8 mouse cellular contexts compared by ENCODE assay signal in the genomic region with DNA sequence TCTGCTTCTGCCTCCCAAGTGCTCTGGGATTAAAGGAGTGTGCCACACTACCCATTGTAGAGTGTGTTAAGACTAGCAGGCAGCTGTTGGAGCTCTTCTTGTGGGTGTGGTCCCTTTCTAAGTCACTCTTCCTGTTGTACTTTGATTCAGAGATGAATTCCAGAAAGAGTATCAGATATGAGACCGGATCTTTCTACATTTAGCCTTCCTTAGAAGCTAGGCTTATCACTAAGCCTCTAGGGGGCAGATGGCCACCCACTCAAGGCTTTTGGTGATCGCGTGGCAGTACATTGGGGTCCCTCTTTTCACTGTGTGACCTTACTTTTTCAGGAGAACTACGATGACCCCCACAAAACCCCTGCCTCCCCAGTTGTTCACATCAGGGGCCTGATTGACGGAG. TPM values are rescaled to one million over a fixed set of nuclear protein-coding genes. Genes with fewer than 3 reads are reported as not detected.
DNase-seq lines count a peak whose midpoint lies in the region; ATAC-seq and TF ChIP-seq lines count a peak whose summit lies in the region.

No protein-coding gene starts in this region.

- no peaks in the 10 kb centered on the region for H3K27me3 ChIP-seq in erythroblast, embryonic 14.5 days (ENCODE audit: control insufficient read depth)
- no peaks in the 10 kb centered on the region for H3K27me3 ChIP-seq in hindbrain, embryonic 12.5 days
- H3K27me3 ChIP-seq in thymus, adult 2 months (ENCODE audit: control insufficient read depth, insufficient read depth, low read length): no peaks in the 10 kb centered on the region

- peaks cover 63% of the 10 kb centered on the region for H3K36me3 ChIP-seq in erythroblast, embryonic 14.5 days (ENCODE audit: control insufficient read depth)
- peaks cover 60% of the 10 kb centered on the region for H3K36me3 ChIP-seq in hindbrain, embryonic 12.5 days
- H3K36me3 ChIP-seq in macrophage (ENCODE audit: inconsistent target): peaks cover 47% of the 10 kb centered on the region
- H3K36me3 ChIP-seq in thymus, adult 2 months (ENCODE audit: control insufficient read depth, insufficient read depth, low read length): peaks cover 50% of the 10 kb centered on the region

- peak overlapping the region; percentile 93 for H3K4me3 ChIP-seq in erythroblast, embryonic 14.5 days (replicated peaks)
- H3K4me3 ChIP-seq in hindbrain, embryonic 12.5 days: peak overlapping the region; percentile 79
- H3K4me3 ChIP-seq in macrophage (ENCODE audit: inconsistent target): no peak overlapping the region; the same call in 1 of the 2 replicates
- no peak overlapping the region for H3K4me3 ChIP-seq in thymus, adult 2 months (ENCODE audit: control insufficient read depth, insufficient read depth, low read length)

- peak; percentile 22 for DNase-seq in T-cell, adult 2 months (ENCODE audit: low spot score)
- no peak for DNase-seq in thymus, adult 2 months
- DNase-seq in adrenal gland, postnatal 25 days: no peak
- DNase-seq in left cerebral cortex, postnatal 14 days (ENCODE audit: low spot score in 2 of 2): no peak

- 90% methylated on average over 5 of the region's 5 CpGs for WGBS in hindbrain, embryonic 12.5 days
- 81% methylated on average over 5 of the region's 5 CpGs for WGBS in macrophage (ENCODE audit: missing documents)
- WGBS in thymus, adult 2 months: 72% methylated on average over 5 of the region's 5 CpGs

- TF ChIP-seq CTCF in thymus, adult 2 months (IDR thresholded peaks at IDR 0.05; ENCODE audit: borderline replicate concordance, control insufficient read depth, extremely low read depth, insufficient read depth, low read length, poor library complexity): no peak

- no peak for TF ChIP-seq POLR2A in thymus, adult 2 months (IDR thresholded peaks at IDR 0.05; ENCODE audit: control insufficient read depth, extremely low read depth, insufficient read depth, low read length, poor library complexity)

- H3K27ac ChIP-seq in hindbrain, embryonic 12.5 days: no peak overlapping the region
- peak overlapping the region; percentile 53 for H3K27ac ChIP-seq in macrophage
- no peak overlapping the region for H3K27ac ChIP-seq in thymus, adult 2 months (ENCODE audit: control insufficient read depth, insufficient read depth, low read length)

- peak overlapping the region; percentile 79 for H3K4me2 ChIP-seq in hindbrain, embryonic 12.5 days (replicated peaks)

- ATAC-seq in erythroblast, adult 5-6 weeks (replicated peaks; ENCODE audit: low FRiP score, poor library complexity, severe bottlenecking): no peak
- ATAC-seq in hindbrain, embryonic 12.5 days (ENCODE audit: low FRiP score): no peak

- H3K4me1 ChIP-seq in erythroblast, embryonic 14.5 days (ENCODE audit: control insufficient read depth): peaks cover 79% of the 10 kb centered on the region
- H3K4me1 ChIP-seq in hindbrain, embryonic 12.5 days: peaks cover 63% of the 10 kb centered on the region
- H3K4me1 ChIP-seq in thymus, adult 2 months (replicated peaks; ENCODE audit: control insufficient read depth, insufficient read depth, low read length): peaks cover 24% of the 10 kb centered on the region

- H3K9ac ChIP-seq in hindbrain, embryonic 12.5 days: peak overlapping the region; percentile 94; the same call in 1 of the 2 replicates

- H3K9me3 ChIP-seq in erythroblast, embryonic 14.5 days (ENCODE audit: control insufficient read depth, low read length): no peaks in the 10 kb centered on the region
- no peaks in the 10 kb centered on the region for H3K9me3 ChIP-seq in hindbrain, embryonic 12.5 days (replicated peaks)

- intact Hi-C loops in left cerebral cortex, postnatal 14 days (cut with DNase I): no loop called here

- peaks cover 67% of the 10 kb centered on the region for H3K79me2 ChIP-seq in macrophage (ENCODE audit: inconsistent target)

RNA-seq across cellular contexts. Expression of gene Hnrnpl, which starts 4.6 kb away (rescaled TPM):
- 24.2 and 25.1 TPM in 2 replicates for polyA plus RNA-seq in erythroblast, embryonic 14.5 days (2012)
- 98.6 and 172 TPM in 2 replicates for total RNA-seq in erythroblast, adult 5-6 weeks (2015; ENCODE audit: low replicate concordance)
- 98.1 and 140 TPM in 2 replicates for total RNA-seq in erythroblast, adult 5-6 weeks (2017; ENCODE audit: low replicate concordance)
- polyA plus RNA-seq in hindbrain, embryonic 12.5 days (2016; fragmentation: Nextera tagmentation; extraction: Ambion mirVana): 297 and 345 TPM in 2 replicates
- total RNA-seq in macrophage (2018; cell fraction: chromatin; rRNA removed): 100 to 1,000 TPM; 297 to 958 (median 624) TPM
- total RNA-seq in macrophage (2018; cell fraction: cytosol; rRNA removed): 100 to 1,000 TPM; 170 to 374 (median 257) TPM
- 100 to 1,000 TPM; 244 to 752 (median 371) TPM for total RNA-seq in macrophage (2018; cell fraction: nucleus; rRNA removed)
- polyA plus RNA-seq in macrophage (2018): 170 to 242 TPM (median 175 TPM) in 3 replicates
- polyA plus RNA-seq in thymus, adult 2 months (2012; rRNA removed): 562 and 568 TPM in 2 replicates
- 423 and 491 TPM in 2 replicates for total RNA-seq in adrenal gland, postnatal 25 days (2021)
- 100 to 1,000 TPM; 401 to 422 TPM for total RNA-seq in left cerebral cortex, postnatal 14 days (2021)

RNA-seq across cellular contexts. Expression of gene Ech1, which starts 12.1 kb away (rescaled TPM):
- polyA plus RNA-seq in erythroblast, embryonic 14.5 days (2012): 0.67 and 2.1 TPM in 2 replicates
- 36.6 and 59.0 TPM in 2 replicates for total RNA-seq in erythroblast, adult 5-6 weeks (2015; ENCODE audit: low replicate concordance)
- 23.2 and 31.8 TPM in 2 replicates for total RNA-seq in erythroblast, adult 5-6 weeks (2017; ENCODE audit: low replicate concordance)
- polyA plus RNA-seq in hindbrain, embryonic 12.5 days (2016; fragmentation: Nextera tagmentation; extraction: Ambion mirVana): 84.7 and 87.8 TPM in 2 replicates
- 10 to 100 TPM; 11.1 to 99.6 (median 28.2) TPM for total RNA-seq in macrophage (2018; cell fraction: chromatin; rRNA removed)
- total RNA-seq in macrophage (2018; cell fraction: cytosol; rRNA removed): 100 to 1,000 TPM in 11 of 26 experiments, 10 to 100 TPM in 15; 70.9 to 130 (median 96.5) TPM
- total RNA-seq in macrophage (2018; cell fraction: nucleus; rRNA removed): 10 to 100 TPM; 14.0 to 65.4 (median 27.7) TPM
- polyA plus RNA-seq in macrophage (2018): 92.1 to 101 TPM (median 96.5 TPM) in 3 replicates
- polyA plus RNA-seq in thymus, adult 2 months (2012; rRNA removed): 287 and 359 TPM in 2 replicates
- 445 and 492 TPM in 2 replicates for total RNA-seq in adrenal gland, postnatal 25 days (2021)
- total RNA-seq in left cerebral cortex, postnatal 14 days (2021): 10 to 100 TPM; 43.6 to 44.2 TPM

RNA-seq across cellular contexts. Expression of gene Lgals4, which starts 20.7 kb away (rescaled TPM):
- 0.04 and 0.17 TPM in 2 replicates for polyA plus RNA-seq in erythroblast, embryonic 14.5 days (2012)
- total RNA-seq in erythroblast, adult 5-6 weeks (2015; ENCODE audit: low replicate concordance): 1.7 TPM in 1 of 2 replicates, not detected in the other
- 2.4 TPM in 1 of 2 replicates, not detected in the other for total RNA-seq in erythroblast, adult 5-6 weeks (2017; ENCODE audit: low replicate concordance)
- polyA plus RNA-seq in hindbrain, embryonic 12.5 days (2016; fragmentation: Nextera tagmentation; extraction: Ambion mirVana): 5.0 and 5.1 TPM in 2 replicates
- total RNA-seq in macrophage (2018; cell fraction: chromatin; rRNA removed): 10 to 100 TPM in 24 of 26 experiments, 1 to 10 TPM in 2; 6.2 to 44.7 (median 16.5) TPM
- total RNA-seq in macrophage (2018; cell fraction: cytosol; rRNA removed): under 1 TPM in 22 of 26 experiments, not detected in 4; 0.11 to 0.97 (median 0.34) TPM
- total RNA-seq in macrophage (2018; cell fraction: nucleus; rRNA removed): 10 to 100 TPM in 10 of 26 experiments, 1 to 10 TPM in 15, under 1 TPM in 1; 0.92 to 21.5 (median 7.1) TPM
- 0.96 to 1.1 TPM (median 1.1 TPM) in 3 replicates for polyA plus RNA-seq in macrophage (2018)
- 23.2 and 29.7 TPM in 2 replicates for polyA plus RNA-seq in thymus, adult 2 months (2012; rRNA removed)
- 14.4 and 17.6 TPM in 2 replicates for total RNA-seq in adrenal gland, postnatal 25 days (2021)
- 1 to 10 TPM; 2.6 TPM for total RNA-seq in left cerebral cortex, postnatal 14 days (2021)

RNA-seq across cellular contexts. Expression of gene Rinl, which starts 24.2 kb away (rescaled TPM):
- 0.49 and 0.65 TPM in 2 replicates for polyA plus RNA-seq in erythroblast, embryonic 14.5 days (2012)
- total RNA-seq in erythroblast, adult 5-6 weeks (2015; ENCODE audit: low replicate concordance): 21.1 and 25.0 TPM in 2 replicates
- 9.9 and 13.4 TPM in 2 replicates for total RNA-seq in erythroblast, adult 5-6 weeks (2017; ENCODE audit: low replicate concordance)
- 2.2 and 2.7 TPM in 2 replicates for polyA plus RNA-seq in hindbrain, embryonic 12.5 days (2016; fragmentation: Nextera tagmentation; extraction: Ambion mirVana)
- total RNA-seq in macrophage (2018; cell fraction: chromatin; rRNA removed): 10 to 100 TPM in 22 of 26 experiments, 1 to 10 TPM in 4; 4.4 to 22.1 (median 13.1) TPM
- total RNA-seq in macrophage (2018; cell fraction: cytosol; rRNA removed): 10 to 100 TPM; 15.4 to 44.6 (median 31.6) TPM
- total RNA-seq in macrophage (2018; cell fraction: nucleus; rRNA removed): 10 to 100 TPM in 22 of 26 experiments, 1 to 10 TPM in 4; 6.3 to 33.1 (median 14.6) TPM
- polyA plus RNA-seq in macrophage (2018): 21.6 to 44.7 TPM (median 44.4 TPM) in 3 replicates
- polyA plus RNA-seq in thymus, adult 2 months (2012; rRNA removed): 91.9 and 93.7 TPM in 2 replicates
- 2.9 and 3.1 TPM in 2 replicates for total RNA-seq in adrenal gland, postnatal 25 days (2021)
- total RNA-seq in left cerebral cortex, postnatal 14 days (2021): 1 to 10 TPM; 1.6 to 2.5 TPM

RNA-seq across cellular contexts. Expression of gene Nfkbib, which starts 45.6 kb away (rescaled TPM):
- 20.1 and 21.4 TPM in 2 replicates for polyA plus RNA-seq in erythroblast, embryonic 14.5 days (2012)
- total RNA-seq in erythroblast, adult 5-6 weeks (2015; ENCODE audit: low replicate concordance): 2.9 and 3.8 TPM in 2 replicates
- 2.2 and 3.6 TPM in 2 replicates for total RNA-seq in erythroblast, adult 5-6 weeks (2017; ENCODE audit: low replicate concordance)
- polyA plus RNA-seq in hindbrain, embryonic 12.5 days (2016; fragmentation: Nextera tagmentation; extraction: Ambion mirVana): 39.8 and 43.0 TPM in 2 replicates
- 100 to 1,000 TPM in 12 of 26 experiments, 10 to 100 TPM in 13, 1 to 10 TPM in 1; 9.8 to 313 (median 82.3) TPM for total RNA-seq in macrophage (2018; cell fraction: chromatin; rRNA removed)
- 100 to 1,000 TPM in 10 of 26 experiments, 10 to 100 TPM in 16; 32.6 to 299 (median 76.2) TPM for total RNA-seq in macrophage (2018; cell fraction: cytosol; rRNA removed)
- 100 to 1,000 TPM in 16 of 26 experiments, 10 to 100 TPM in 10; 16.4 to 301 (median 129) TPM for total RNA-seq in macrophage (2018; cell fraction: nucleus; rRNA removed)
- polyA plus RNA-seq in macrophage (2018): 29.5 to 40.8 TPM (median 37.9 TPM) in 3 replicates
- 75.5 and 78.8 TPM in 2 replicates for polyA plus RNA-seq in thymus, adult 2 months (2012; rRNA removed)
- 36.8 and 42.6 TPM in 2 replicates for total RNA-seq in adrenal gland, postnatal 25 days (2021)
- total RNA-seq in left cerebral cortex, postnatal 14 days (2021): 10 to 100 TPM; 39.3 to 39.6 TPM

Comparison
In these comparisons a context has a peak if more than half of its experiments do, and no peak if none do; other contexts are left out.
1. H3K4me3 ChIP-seq: peak in erythroblast, embryonic 14.5 days (single experiment) and hindbrain, embryonic 12.5 days (single experiment); none in macrophage (single experiment) and thymus, adult 2 months (single experiment).
2. RNA of gene Ech1, which starts 12.1 kb away (polyA plus RNA-seq): 287 to 359 TPM in thymus, adult 2 months, 92.1 to 101 TPM in macrophage and 84.7 to 87.8 TPM in hindbrain, embryonic 12.5 days; 0.67 to 2.1 TPM in erythroblast, embryonic 14.5 days; every median in the first group is over 10 times any median in the second.